Mouse (Mus musculus) c-Kit-positive CD71-positive TER-119-negative erythroid progenitor cells, embryonic 14.5 days (primary cell): Measurements from ENCODE around the gene Pcbd2.
"Not testable (repeated sequence)": the region's sequence is repeated elsewhere in the genome, so short reads cannot be mapped to it uniquely, and the experiment has no call there.

ENCODE experiments used
- DNase-seq: peaks from one replicate; pipeline ENCODE4 v3.0.0-alpha.2; 2013; ENCODE audit warnings: low read depth

Pcbd2 gene

DNA sequence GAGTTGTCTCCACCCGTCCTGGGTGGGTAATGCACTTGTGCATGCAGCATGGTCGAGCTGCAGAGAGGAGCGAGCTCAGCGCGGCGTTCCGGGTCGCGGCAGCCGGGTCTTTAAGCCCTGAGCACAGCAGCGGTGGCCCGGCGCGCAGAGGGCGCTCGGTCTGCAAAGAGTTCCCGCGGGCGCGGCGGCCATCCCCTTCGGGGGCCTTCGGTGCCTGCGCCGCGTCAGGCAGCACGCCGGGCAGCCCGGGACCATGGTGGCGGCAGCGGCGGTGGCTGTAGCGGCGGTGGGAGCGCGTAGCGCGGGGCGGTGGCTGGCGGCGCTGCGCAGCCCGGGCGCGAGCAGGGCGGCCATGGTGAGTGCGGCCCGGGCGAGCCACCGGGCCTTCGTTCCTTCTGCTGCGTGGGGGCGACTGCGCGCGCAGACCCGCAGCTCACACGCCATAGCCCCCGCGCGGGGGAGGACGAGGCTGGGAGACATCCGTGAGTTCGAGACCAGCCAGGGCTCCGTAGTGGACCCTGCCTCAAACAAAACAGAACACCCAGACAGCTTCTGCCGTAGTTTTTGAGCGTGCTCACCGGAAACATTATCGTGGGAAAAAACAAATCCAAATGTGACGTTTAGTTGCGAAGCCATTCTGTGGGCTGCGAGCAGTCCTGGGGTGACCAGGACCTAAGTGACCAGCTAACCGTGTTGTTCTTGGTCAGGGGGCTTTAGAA, at the start of gene Pcbd2:
TSS of gene Pcbd2 (plus strand) at position 249 of the 719 bp plus-strand sequence.
- peak; percentile 67 for DNase-seq

DNA sequence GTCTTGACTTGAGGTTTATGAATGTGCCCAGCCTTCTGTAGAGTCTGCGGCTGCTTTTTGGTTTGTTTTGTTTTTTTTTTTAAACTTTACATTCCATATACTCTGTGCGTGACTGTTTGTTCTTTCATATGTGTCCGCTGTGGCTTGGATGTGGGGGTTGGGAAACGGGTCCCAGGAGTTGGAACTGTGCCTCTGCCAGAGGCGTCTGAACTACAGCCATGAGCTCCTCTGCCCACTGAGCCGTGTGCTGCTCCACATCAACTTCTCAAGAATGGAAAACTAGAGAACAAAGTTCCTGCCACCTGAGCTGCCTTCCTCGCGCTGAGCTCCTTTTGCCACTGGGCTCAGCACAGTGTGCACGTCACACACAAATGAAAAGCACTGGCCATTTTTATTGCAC, 45.0 kb upstream of the Pcbd2 start:
- DNase-seq, result no peak

GRCm38 (mm10) chr13:55683581-55683980, 43.6 kb upstream of the Pcbd2 start:
- no peak for DNase-seq

DNA sequence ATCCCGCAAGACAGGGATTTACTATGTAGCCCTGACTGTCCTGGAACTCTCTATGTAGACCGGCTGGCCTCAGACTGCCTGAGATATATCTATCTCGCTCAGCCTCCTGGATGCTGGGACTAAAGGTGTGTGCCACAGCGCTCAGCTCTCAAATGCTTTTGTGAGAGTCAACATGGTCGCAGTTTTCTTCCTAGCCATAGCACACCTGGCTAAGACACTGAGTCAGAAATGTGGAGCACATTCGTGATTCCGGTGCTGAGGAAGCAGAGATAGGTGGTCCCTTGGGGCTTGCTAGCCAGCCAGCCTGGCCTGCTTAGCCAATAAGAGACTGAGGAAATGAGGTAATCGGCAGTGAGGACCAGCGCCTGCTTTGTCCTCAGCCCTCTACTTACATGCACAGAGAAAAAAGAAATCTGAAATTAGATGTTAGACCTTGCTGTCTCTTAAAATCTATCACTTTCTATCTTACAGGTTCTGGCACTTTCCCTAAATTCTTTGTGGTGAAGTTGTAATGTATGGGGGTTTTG, 41.0 kb upstream of the Pcbd2 start:
- DNase-seq, result no peak

- no peak for DNase-seq
Measured at GRCm38 (mm10) chr13:55687927-55688602, 39.1 kb upstream of the Pcbd2 start.

DNA sequence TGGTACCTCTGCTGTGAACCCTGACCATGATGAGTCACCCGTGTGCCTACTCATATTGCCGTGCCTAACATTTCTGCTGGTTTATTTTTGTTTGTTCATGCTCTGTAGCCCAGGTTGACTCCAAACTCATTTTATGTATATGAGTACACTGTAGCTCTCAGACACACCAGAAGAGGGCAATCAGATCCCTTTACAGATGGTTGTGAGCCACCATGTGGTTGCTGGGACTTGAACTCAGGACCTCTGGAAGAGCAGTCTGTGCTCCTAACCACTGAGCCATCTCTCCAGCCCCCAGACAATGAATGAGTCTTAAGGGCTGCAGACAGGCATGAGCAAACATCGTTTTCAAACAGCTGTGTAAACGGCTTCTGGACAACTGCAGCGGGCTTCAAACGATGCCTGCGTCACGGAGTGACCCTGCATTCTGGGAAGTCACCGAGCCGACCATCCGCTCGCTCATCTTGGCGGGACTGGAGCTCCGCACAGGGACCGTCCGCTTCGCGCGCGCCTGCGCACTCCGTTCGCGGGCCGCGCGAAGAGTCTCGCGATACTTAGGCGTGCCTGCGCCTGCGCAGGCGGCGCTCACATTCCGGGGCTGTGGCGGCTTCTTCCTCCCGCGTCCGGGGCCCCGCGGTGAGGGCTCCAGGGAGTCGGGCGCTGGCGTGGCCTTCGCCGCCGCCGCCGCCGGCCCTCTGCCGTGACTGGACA, 34.5 kb upstream of the Pcbd2 start, which contains the start of gene B230219D22Rik:
TSS of gene B230219D22Rik (plus strand) at position 590 of the 708 bp plus-strand sequence.
- DNase-seq, result peak; percentile 82

- no peak for DNase-seq
Measured at GRCm38 (mm10) chr13:55693243-55693721, 33.9 kb upstream of the Pcbd2 start.

GRCm38 (mm10) chr13:55694110-55694509, 33.1 kb upstream of the Pcbd2 start:
- no peak for DNase-seq

DNA sequence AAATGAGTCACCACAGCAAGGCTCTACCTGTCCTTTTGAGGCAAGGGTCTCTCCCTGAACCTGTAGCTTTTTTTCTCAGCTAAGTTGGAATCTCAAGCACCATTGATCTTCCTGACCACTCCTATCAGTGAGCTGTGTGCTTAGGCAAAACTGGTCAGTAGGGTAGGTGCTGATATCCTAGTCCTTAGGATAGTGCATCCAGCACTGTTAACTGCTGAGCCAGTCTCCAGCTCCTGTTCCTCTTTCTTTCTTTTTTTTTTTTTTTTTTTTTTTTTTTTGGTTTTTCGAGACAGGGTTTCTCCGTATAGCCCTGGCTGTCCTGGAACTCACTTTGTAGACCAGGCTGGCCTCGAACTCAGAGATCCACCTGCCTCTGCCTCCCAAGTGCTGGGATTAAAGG, 31.2 kb upstream of the Pcbd2 start:
- not testable (repeated sequence) for DNase-seq

DNA sequence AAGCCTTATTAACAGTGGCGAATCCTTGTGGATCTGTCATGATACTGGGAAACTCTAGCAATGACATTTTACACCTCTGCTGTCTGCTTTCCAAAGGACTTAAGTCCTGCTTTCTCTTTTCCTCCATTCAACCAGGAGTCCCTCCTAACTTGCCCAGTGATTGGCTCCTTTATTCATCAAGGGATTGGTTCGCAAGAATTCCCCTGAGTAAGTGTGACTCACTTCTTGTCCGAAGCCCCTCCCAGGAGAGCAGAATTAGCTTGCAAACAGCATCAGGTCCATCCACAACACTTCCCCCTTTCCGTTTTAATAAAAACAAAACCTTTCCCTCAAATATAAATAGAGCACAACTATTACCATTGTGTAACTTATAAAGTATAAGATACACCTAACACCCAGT, 22.9 kb upstream of the Pcbd2 start:
- no peak for DNase-seq

DNA sequence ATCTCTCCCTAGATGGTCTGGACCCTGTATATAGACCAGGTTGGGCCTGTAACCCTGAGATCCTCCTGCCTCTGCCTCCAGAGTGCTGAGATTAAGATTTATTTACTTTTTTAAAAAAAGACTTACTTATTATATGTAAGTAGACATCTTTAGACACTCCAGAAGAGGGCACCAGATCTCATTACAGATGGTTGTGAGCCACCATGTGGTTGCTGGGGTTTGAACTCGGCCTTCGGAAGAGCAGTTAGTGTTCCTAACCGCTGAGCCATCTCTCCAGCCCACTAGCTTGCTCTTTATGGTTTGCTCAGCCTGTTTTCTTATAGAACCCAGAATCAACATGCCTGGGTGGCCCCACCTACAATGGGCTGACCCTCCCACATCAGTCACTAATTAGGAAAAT, 14.3 kb upstream of the Pcbd2 start:
- DNase-seq, result no peak

- DNase-seq, result no peak
Measured at GRCm38 (mm10) chr13:55714501-55715166, 12.5 kb upstream of the Pcbd2 start, which contains the start of gene Txndc15. Gene Txndc15 (plus strand): TSS chr13:55714650.

DNA sequence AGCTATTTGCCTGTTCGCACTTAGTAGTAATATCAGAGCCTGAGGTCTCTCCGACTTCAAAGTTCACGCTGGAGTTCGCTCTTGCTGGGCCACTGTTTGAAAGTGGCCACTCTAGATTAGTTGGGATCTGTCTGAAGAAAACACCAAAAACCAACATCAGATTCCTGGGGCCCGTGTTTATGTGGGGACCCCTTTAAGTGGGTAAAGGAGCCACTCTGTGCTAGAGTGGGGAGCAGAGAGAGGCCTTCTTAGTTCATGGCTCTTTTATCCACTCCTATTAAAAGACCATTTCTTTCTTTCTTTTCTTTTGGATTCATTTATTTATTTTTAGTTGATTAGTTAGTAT, 12.0 kb upstream of the Pcbd2 start:
- no peak for DNase-seq

DNA sequence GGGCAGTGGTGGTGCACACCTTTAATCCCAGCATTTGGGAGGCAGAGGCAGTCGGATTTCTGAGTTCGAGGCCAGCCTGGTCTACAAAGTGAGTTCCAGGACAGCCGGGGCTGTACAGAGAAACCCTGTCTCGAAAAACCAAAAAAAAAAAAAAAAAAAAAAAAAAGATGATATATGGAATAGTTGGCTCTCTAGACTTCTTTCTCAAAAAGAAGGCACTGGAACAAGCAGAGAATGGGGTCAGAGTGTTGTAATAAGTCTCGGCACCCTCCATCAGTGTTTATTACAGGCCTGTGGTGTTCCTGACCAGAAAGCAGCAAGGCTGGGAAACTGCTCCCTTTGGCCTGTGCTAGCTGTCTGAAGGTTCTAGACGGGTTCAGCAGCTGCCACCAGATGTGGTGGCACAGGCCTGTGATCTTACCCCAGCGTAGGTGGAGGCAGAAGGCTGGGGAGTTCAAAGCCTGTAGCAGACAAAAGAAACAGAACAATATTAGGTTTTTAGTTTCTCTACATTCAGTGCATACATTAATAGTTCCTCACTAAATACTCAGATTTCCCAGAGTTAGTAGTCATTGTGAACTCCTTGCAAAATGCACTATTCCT, 11.2 kb upstream of the Pcbd2 start:
- DNase-seq, result no peak

GRCm38 (mm10) chr13:55721516-55721915, 5.7 kb upstream of the Pcbd2 start:
- no peak for DNase-seq

DNA sequence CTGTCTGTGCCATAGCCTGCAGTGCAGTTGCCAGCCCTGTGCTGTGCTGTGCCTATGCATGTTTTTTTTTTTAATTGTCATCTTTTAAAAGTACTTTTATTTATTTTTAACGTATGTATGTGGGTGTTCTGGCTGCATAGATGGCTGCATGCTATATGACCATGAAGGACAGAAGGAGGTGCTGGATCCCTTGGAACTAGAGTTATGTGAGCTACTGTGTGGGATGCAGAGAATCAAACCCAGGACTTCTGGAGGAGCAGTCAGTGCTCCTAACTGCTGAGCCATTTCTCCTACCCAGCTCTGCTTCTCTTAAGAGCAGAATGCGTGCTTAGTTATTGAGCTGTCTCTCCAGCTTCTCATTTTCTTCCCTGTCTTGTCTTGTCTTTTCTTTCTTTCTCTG, 5.2 kb upstream of the Pcbd2 start:
- no peak for DNase-seq

DNA sequence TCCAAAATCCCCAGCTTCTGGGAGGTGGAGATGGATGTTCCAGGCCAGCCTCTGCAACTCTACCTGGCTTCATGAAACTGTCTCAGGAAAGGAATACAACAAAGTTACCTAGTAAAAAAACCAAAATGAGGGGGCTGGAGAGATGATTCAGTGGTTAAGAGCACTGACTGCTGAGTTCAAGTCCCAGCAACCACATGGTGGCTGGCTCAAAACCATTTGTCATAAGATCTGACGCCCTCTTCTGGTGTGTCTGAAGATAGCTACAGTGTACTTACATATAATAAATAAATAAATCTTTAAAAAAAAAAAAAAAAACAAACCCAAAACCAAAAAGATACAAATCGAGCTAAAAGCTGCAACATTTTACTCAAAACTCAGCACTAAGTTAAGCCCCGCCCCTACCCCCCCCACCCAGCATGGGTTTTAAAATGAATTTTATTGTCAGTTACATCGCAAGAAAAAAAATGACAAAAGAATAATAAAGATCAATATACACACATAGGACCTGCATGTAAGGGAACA, 509 bp upstream of the Pcbd2 start:
- DNase-seq, result no peak

GRCm38 (mm10) chr13:55727839-55728238, 671 bp downstream of the Pcbd2 start:
- peak; percentile 69 for DNase-seq

- no peak for DNase-seq
Measured at GRCm38 (mm10) chr13:55730716-55731115, 3.5 kb downstream of the Pcbd2 start.

DNA sequence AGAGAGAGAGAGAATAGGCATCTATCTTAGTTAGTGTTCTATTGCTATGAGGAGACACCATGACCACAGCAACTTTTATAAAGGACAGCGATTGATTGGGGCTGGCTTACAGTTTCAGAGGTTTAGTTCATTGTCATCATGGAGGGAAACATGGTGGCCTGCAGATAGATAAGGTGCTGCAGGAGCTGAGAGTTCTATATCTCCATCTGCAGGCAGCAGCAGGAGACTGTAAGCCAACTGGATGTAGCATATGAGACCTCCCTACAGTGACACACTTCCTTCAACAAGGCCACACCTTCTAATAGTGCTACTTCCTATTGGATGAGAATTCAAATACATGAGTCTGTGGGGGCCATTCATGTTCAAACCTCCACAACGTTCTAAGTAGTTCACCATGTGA, 5.0 kb downstream of the Pcbd2 start:
- DNase-seq, result peak; percentile 27
